Mouse (Mus musculus): ENCODE results near the gene Hsp90aa1. TPM values are rescaled to one million over a fixed set of nuclear protein-coding genes. Genes with fewer than 3 reads are reported as not detected.

Gene Hsp90aa1
- polyA plus RNA-seq, 1 experiment from 2014 or later = 1,082 TPM

- Histone ChIP-seq H3K4me1 (no peaks in the 10 kb centered on the region), H3K27ac (no peak overlapping the region), H3K27me3 (ENCODE audit: insufficient read depth, poor library complexity, severe bottlenecking) (no peaks in the 10 kb centered on the region), H3K9me3 (no peaks in the 10 kb centered on the region), H3K4me3 (no peak overlapping the region), H3K36me3 (peaks cover 99% of the 10 kb centered on the region)
- WGBS = 94% methylated on average over 14 of the region's 14 CpGs
- no peak for DNase-seq (ENCODE audit: low spot score)
These were observed 40.8 kb downstream of the Hsp90aa1 start for GRCm38 (mm10) chr12:110661746-110662145.

- WGBS = 97% methylated on average over 17 of the region's 17 CpGs
- DNase-seq (ENCODE audit: low spot score) = no peak
- Histone ChIP-seq H3K9me3 (no peaks in the 10 kb centered on the region), H3K27me3 (ENCODE audit: insufficient read depth, poor library complexity, severe bottlenecking) (no peaks in the 10 kb centered on the region), H3K36me3 (peaks cover 98% of the 10 kb centered on the region), H3K27ac (no peak overlapping the region), H3K4me3 (no peak overlapping the region), H3K4me1 (no peaks in the 10 kb centered on the region)
These were observed 51.1 kb downstream of the Hsp90aa1 start for GRCm38 (mm10) chr12:110651464-110651863.

- 79% methylated on average over 8 of the region's 8 CpGs for WGBS
- DNase-seq (ENCODE audit: low spot score) = no peak
- peaks cover 98% of the 10 kb centered on the region for H3K36me3 ChIP-seq
- no peak overlapping the region for H3K27ac ChIP-seq
- H3K4me3 ChIP-seq = no peak overlapping the region
- H3K4me1 ChIP-seq = no peaks in the 10 kb centered on the region
- no peaks in the 10 kb centered on the region for H3K27me3 ChIP-seq (ENCODE audit: insufficient read depth, poor library complexity, severe bottlenecking)
- H3K9me3 ChIP-seq = no peaks in the 10 kb centered on the region
These were observed 52.3 kb downstream of the Hsp90aa1 start for GRCm38 (mm10) chr12:110650241-110650641.

Small RNA genes within 50 kb of the gene (microRNA-seq; reads per million reads assigned to microRNA genes)
- gene Gm27299 = not detected

Other genes starting within 250 kb of the Hsp90aa1 start
- 49.9 and 51.6 TPM in 2 replicates for gene Dync1h1, start 101.3 kb downstream of the Hsp90aa1 start, polyA plus RNA-seq (2016; fragmentation: Nextera tagmentation; extraction: Ambion mirVana)
- 0.15 TPM in 1 of 2 replicates, not detected in the other for gene 1700001K19Rik, start 20.1 kb downstream of the Hsp90aa1 start, polyA plus RNA-seq (2016; fragmentation: Nextera tagmentation; extraction: Ambion mirVana)
- gene Wdr20, start 35.2 kb upstream of the Hsp90aa1 start, polyA plus RNA-seq (2016; fragmentation: Nextera tagmentation; extraction: Ambion mirVana) = 15.4 and 21.6 TPM in 2 replicates
- gene Mok, start 138.2 kb upstream of the Hsp90aa1 start, polyA plus RNA-seq (2016; fragmentation: Nextera tagmentation; extraction: Ambion mirVana) = 3.8 and 4.3 TPM in 2 replicates
- gene Zfp839, start 147.5 kb upstream of the Hsp90aa1 start, polyA plus RNA-seq (2016; fragmentation: Nextera tagmentation; extraction: Ambion mirVana) = 4.6 and 6.1 TPM in 2 replicates
- 83.6 and 94.5 TPM in 2 replicates for gene Cinp, start 186.4 kb upstream of the Hsp90aa1 start, polyA plus RNA-seq (2016; fragmentation: Nextera tagmentation; extraction: Ambion mirVana)
- gene Tecpr2, start 186.5 kb upstream of the Hsp90aa1 start, polyA plus RNA-seq (2016; fragmentation: Nextera tagmentation; extraction: Ambion mirVana) = 3.9 and 4.1 TPM in 2 replicates

All from heart, embryonic 10.5 days (tissue).